ENCODE assay signal across 35 mouse cellular contexts in the genomic region with DNA sequence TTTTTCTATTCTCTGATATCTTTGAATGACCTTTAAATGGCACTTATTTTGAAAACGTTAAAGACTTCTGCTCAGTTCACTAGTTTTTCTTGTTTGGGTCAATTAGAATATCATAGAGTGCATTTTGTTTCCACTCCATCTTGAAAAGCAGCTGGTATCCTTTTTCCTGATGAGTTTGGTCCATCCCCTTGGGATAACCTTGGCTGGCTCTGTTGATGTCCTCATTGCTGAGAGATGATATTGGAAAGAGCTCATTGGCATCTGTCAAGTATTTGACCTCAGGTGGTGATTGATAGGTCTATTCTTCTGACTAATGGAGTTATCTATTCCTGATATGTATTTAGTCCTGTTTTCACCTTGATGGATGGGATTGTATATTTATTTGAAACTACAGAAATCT.
"Had no signal": no experiment of that assay in that cellular context is flagged by ENCODE, and none has a peak within 500 bp of the region (broad histone marks: within the 10 kb centered on the region; RNA-seq: fewer than 3 reads in every experiment).

No protein-coding gene starts in this region.

- H3K4me3 ChIP-seq: heart, embryonic 10.5 days; heart, embryonic 12.5 days; heart, embryonic 13.5 days; heart, embryonic 15.5 days; hindbrain, embryonic 10.5 days; hindbrain, embryonic 12.5 days; hindbrain, embryonic 13.5 days; hindbrain, embryonic 15.5 days; intestine, embryonic 15.5 days; kidney, embryonic 15.5 days; layer of hippocampus, adult 2 months had no signal

- H3K36me3 ChIP-seq: heart, embryonic 10.5 days; heart, embryonic 12.5 days; heart, embryonic 13.5 days; heart, embryonic 15.5 days; hindbrain, embryonic 10.5 days; hindbrain, embryonic 12.5 days; hindbrain, embryonic 13.5 days; hindbrain, embryonic 15.5 days; intestine, embryonic 15.5 days; kidney, embryonic 15.5 days had no signal

- ATAC-seq: hindbrain, embryonic 16.5 days; hindbrain, postnatal 0 days; inflammation-experienced regulatory T-cells, adult 6 months; intestine, embryonic 15.5 days; intestine, embryonic 16.5 days; intestine, postnatal 0 days had no signal

- H3K27me3 ChIP-seq: heart, embryonic 12.5 days; heart, embryonic 13.5 days; heart, embryonic 15.5 days; hindbrain, embryonic 12.5 days; hindbrain, embryonic 13.5 days; hindbrain, embryonic 15.5 days; intestine, embryonic 15.5 days; kidney, embryonic 15.5 days had no signal

- H3K9ac ChIP-seq: heart, embryonic 12.5 days; heart, embryonic 13.5 days; heart, embryonic 15.5 days; hindbrain, embryonic 12.5 days; hindbrain, embryonic 13.5 days; hindbrain, embryonic 14.5 days; hindbrain, embryonic 15.5 days; intestine, embryonic 15.5 days; kidney, embryonic 15.5 days had no signal

- H3K9me3 ChIP-seq: heart, embryonic 10.5 days; heart, embryonic 12.5 days; heart, embryonic 13.5 days; heart, embryonic 15.5 days; hindbrain, embryonic 10.5 days; hindbrain, embryonic 12.5 days; hindbrain, embryonic 13.5 days; hindbrain, embryonic 15.5 days; intestine, embryonic 15.5 days; kidney, embryonic 15.5 days had no signal

- H3K4me1 ChIP-seq: heart, embryonic 10.5 days; heart, embryonic 12.5 days; heart, embryonic 13.5 days; heart, embryonic 15.5 days; hindbrain, embryonic 10.5 days; hindbrain, embryonic 12.5 days; intestine, embryonic 15.5 days; kidney, embryonic 15.5 days had no signal

- H3K4me2 ChIP-seq: heart, embryonic 11.5 days; heart, embryonic 12.5 days; heart, embryonic 13.5 days; heart, embryonic 15.5 days; hindbrain, embryonic 12.5 days; hindbrain, embryonic 13.5 days; hindbrain, embryonic 14.5 days; hindbrain, embryonic 15.5 days; intestine, embryonic 15.5 days; kidney, embryonic 15.5 days had no signal

- DNase-seq: heart, postnatal 10 days; heart, postnatal 14 days; heart, postnatal 36 days; heart, postnatal 4 days; kidney, adult 11 months; kidney, adult 18-20 months; kidney, adult 2 months; kidney, adult 8-10 months; kidney, adult 9 months; kidney, postnatal 10 days; kidney, postnatal 14 days; kidney, postnatal 25 days; kidney, postnatal 36 days; kidney, postnatal 4 days; layer of hippocampus, adult 9-11 months; layer of hippocampus, postnatal 36 days had no signal

- H3K27ac ChIP-seq: heart, embryonic 10.5 days; heart, embryonic 13.5 days; heart, embryonic 15.5 days; hindbrain, embryonic 10.5 days; hindbrain, embryonic 12.5 days; hindbrain, embryonic 13.5 days; hindbrain, embryonic 14.5 days; hindbrain, embryonic 15.5 days; hindbrain, postnatal 0 days; intestine, embryonic 15.5 days; kidney, embryonic 15.5 days; kidney, postnatal 0 days; layer of hippocampus, adult 2 months had no signal
